30 mouse cellular contexts compared by ENCODE assay signal in the genomic region with DNA sequence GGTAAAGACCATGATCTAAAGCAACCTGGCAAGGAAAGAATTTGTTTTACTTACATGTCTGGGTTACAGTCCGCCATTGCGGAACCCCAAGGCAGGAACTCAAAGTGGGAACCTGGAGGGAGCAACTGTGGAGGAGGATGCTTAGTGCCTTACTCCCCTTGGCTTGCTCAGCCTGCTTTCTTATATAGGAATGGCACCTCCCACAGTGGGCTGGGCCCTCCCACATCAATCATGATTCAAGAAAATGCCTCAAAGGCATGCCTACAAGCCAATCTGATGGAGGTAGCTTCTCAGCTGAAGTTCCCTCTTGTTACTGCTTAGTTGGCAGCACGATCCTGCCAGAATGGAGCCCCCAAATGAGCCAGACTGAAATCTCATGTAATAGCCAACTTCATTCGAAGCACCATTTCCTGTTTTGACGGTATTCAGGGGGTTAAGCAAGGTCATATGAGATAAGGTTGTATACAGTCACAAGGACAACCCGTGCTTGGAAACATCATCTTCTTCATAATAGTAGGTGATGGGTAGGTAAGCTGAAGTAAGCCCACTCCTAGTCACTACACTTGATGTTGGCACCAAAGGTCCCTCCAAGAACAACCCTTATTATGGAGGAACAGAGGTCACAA. TPM values are rescaled to one million over a fixed set of nuclear protein-coding genes. Genes with fewer than 3 reads are reported as not detected.
DNase-seq lines count a peak whose midpoint lies in the region; ATAC-seq and TF ChIP-seq lines count a peak whose summit lies in the region.
"Had no signal": no experiment of that assay in that cellular context is flagged by ENCODE, and none has a peak within 500 bp of the region (broad histone marks: within the 10 kb centered on the region; RNA-seq: fewer than 3 reads in every experiment).

No protein-coding gene starts in this region.

- ATAC-seq in granulocyte monocyte progenitor cell, adult 5-6 weeks (replicated peaks; ENCODE audit: poor library complexity, severe bottlenecking) = 0 out of 2 replicates have a peak, but pooled peaks have one; percentile 14
- 0 out of 2 replicates have a peak, but pooled peaks have one; percentile 18 for ATAC-seq in megakaryocyte, adult 5-6 weeks (ENCODE audit: poor library complexity, severe bottlenecking)
- ATAC-seq: forebrain, embryonic 13.5 days; forebrain, embryonic 16.5 days; intestine, embryonic 16.5 days had no signal

- TF ChIP-seq RAD21 in MEL (IDR thresholded peaks at IDR 0.05; ENCODE audit: low read depth, low read length) = no peak

- no peak for TF ChIP-seq CTCF in MEL (IDR thresholded peaks at IDR 0.05 in 2 of 3, conservative IDR thresholded peaks at IDR 0.05 in 1 of 3; ENCODE audit: control insufficient read depth in 1 of 3, insufficient read depth in 1 of 3, low read depth in 2 of 3, low read length in 3 of 3, poor library complexity in 1 of 3, severe bottlenecking in 1 of 3)

- H3K27ac ChIP-seq in MEL (ENCODE audit: control insufficient read depth, low read depth, low read length) = no peak overlapping the region
- H3K27ac ChIP-seq: embryonic facial prominence, embryonic 10.5 days; embryonic facial prominence, embryonic 13.5 days; forebrain, embryonic 10.5 days; forebrain, embryonic 13.5 days; heart, embryonic 13.5 days; hindbrain, embryonic 12.5 days; hindbrain, embryonic 15.5 days had no signal

- H3K79me2 ChIP-seq in MEL (ENCODE audit: control insufficient read depth, insufficient read depth, low read length, poor library complexity) = no peaks in the 10 kb centered on the region

- no peaks in the 10 kb centered on the region for H3K27me3 ChIP-seq in MEL (ENCODE audit: control insufficient read depth in 1 of 2, insufficient read depth in 2 of 2, low read length in 2 of 2)
- H3K27me3 ChIP-seq: embryonic facial prominence, embryonic 13.5 days; forebrain, embryonic 13.5 days; heart, embryonic 13.5 days; hindbrain, embryonic 15.5 days had no signal

- peak overlapping the region in 1 of 2 experiments; percentile 29; a peak in 1 of 4 replicates for H3K4me3 ChIP-seq in MEL (ENCODE audit: control insufficient read depth in 1 of 2, insufficient read depth in 1 of 2, low read depth in 2 of 2, low read length in 2 of 2)
- H3K4me3 ChIP-seq: embryonic facial prominence, embryonic 10.5 days; embryonic facial prominence, embryonic 13.5 days; forebrain, embryonic 10.5 days; forebrain, embryonic 13.5 days; heart, embryonic 13.5 days; hindbrain, embryonic 12.5 days; hindbrain, embryonic 15.5 days had no signal

- H3K4me1 ChIP-seq in MEL (ENCODE audit: control insufficient read depth in 1 of 2, insufficient read depth in 2 of 2, low read length in 2 of 2) = peaks cover 14 to 19% of the 10 kb centered on the region in 2 experiments
- H3K4me1 ChIP-seq: embryonic facial prominence, embryonic 10.5 days; embryonic facial prominence, embryonic 13.5 days; forebrain, embryonic 10.5 days; forebrain, embryonic 13.5 days; heart, embryonic 13.5 days; hindbrain, embryonic 12.5 days; hindbrain, embryonic 15.5 days had no signal

- TF ChIP-seq EP300 in MEL (IDR thresholded peaks at IDR 0.05; ENCODE audit: low read depth in 1 of 2, low read length in 2 of 2) = no peak

- peak; percentile 43 for DNase-seq in CD4-positive, CD25-positive, alpha-beta regulatory T cell, adult 2 months (ENCODE audit: low read depth, low spot score)
- peak; percentile 60 for DNase-seq in MEL (ENCODE audit: low read depth, low spot score)
- DNase-seq in heart, adult 9 months (ENCODE audit: low spot score in 2 of 2) = no peak
- DNase-seq in urinary bladder, adult 18-20 months (ENCODE audit: low spot score in 2 of 2) = no peak
- DNase-seq in cerebellum, postnatal 36 days = no peak
- DNase-seq in right cerebral cortex, adult 2 months (ENCODE audit: low spot score in 2 of 2) = no peak
- DNase-seq: adrenal gland, postnatal 10 days; adrenal gland, postnatal 36 days; B cell, adult 2 months; cerebellum, adult 18-20 months; cerebellum, adult 9-10 months; cerebellum, postnatal 14 days; embryo, embryonic 11 days; gastrocnemius, postnatal 10 days; gastrocnemius, postnatal 36 days; heart, adult 11 months; heart, postnatal 14 days; heart, postnatal 4 days; kidney, adult 18-20 months had no signal

- H3K36me3 ChIP-seq in MEL (ENCODE audit: control insufficient read depth in 1 of 2, insufficient read depth in 2 of 2, low read length in 2 of 2) = peaks cover 0 to 12% of the 10 kb centered on the region in 2 experiments; a peak in 2 of 4 replicates
- H3K36me3 ChIP-seq: embryonic facial prominence, embryonic 10.5 days; embryonic facial prominence, embryonic 13.5 days; forebrain, embryonic 10.5 days; heart, embryonic 13.5 days; hindbrain, embryonic 12.5 days; hindbrain, embryonic 15.5 days had no signal

- H3K9ac ChIP-seq in MEL (ENCODE audit: control insufficient read depth, low read depth, low read length, poor library complexity, severe bottlenecking) = no peak overlapping the region
- H3K9ac ChIP-seq: embryonic facial prominence, embryonic 13.5 days; forebrain, embryonic 13.5 days; heart, embryonic 13.5 days; hindbrain, embryonic 12.5 days; hindbrain, embryonic 15.5 days had no signal

- H3K9me3 ChIP-seq in MEL (replicated peaks; ENCODE audit: insufficient read depth, low read length) = no peaks in the 10 kb centered on the region
- H3K9me3 ChIP-seq: embryonic facial prominence, embryonic 13.5 days; forebrain, embryonic 10.5 days; forebrain, embryonic 13.5 days; heart, embryonic 13.5 days; hindbrain, embryonic 12.5 days; hindbrain, embryonic 15.5 days had no signal

- no peak for TF ChIP-seq POLR2A in MEL (IDR thresholded peaks at IDR 0.05; ENCODE audit: control insufficient read depth in 1 of 2, insufficient read depth in 1 of 2, low read depth in 1 of 2, low read length in 2 of 2, poor library complexity in 1 of 2)

TF ChIP-seq in MEL, 35 proteins besides CTCF, POLR2A, EP300 and RAD21:
- TF ChIP-seq MAX (IDR thresholded peaks at IDR 0.05; ENCODE audit: low read length) (peak; percentile 35; the same call in 1 of the 2 replicates), GATA1 (IDR thresholded peaks at IDR 0.05; ENCODE audit: low read depth, low read length) (peak; percentile 46; the same call in 1 of the 2 replicates), MEF2A (IDR thresholded peaks at IDR 0.05; ENCODE audit: extremely low read depth, insufficient replicate concordance, low read depth, low read length, poor library complexity, severe bottlenecking) (no peak), BHLHE40 (IDR thresholded peaks at IDR 0.05; ENCODE audit: borderline replicate concordance, low read depth, low read length) (0 out of 2 replicates have a peak, but pooled peaks have one; percentile 10), MAFK (IDR thresholded peaks at IDR 0.05; ENCODE audit: borderline replicate concordance, low read depth, low read length) (no peak), UBTF (IDR thresholded peaks at IDR 0.05; ENCODE audit: borderline replicate concordance, insufficient read depth, low read depth, low read length) (no peak), ETS1 (IDR thresholded peaks at IDR 0.05; ENCODE audit: low read depth, low read length) (peak; percentile 50), USF1 (IDR thresholded peaks at IDR 0.05; ENCODE audit: low read depth, low read length) (no peak), GABPA (IDR thresholded peaks at IDR 0.05; ENCODE audit: low read depth, low read length) (no peak)

RNA-seq across cellular contexts. Expression of gene Prmt9, which starts 5.9 kb away (rescaled TPM):
- total RNA-seq in MEL (2012; rRNA removed) = 17.4 and 18.6 TPM in 2 replicates
- 10 to 100 TPM; 16.0 to 54.2 TPM for polyA plus RNA-seq in MEL (2012; ENCODE audit: insufficient read depth in 1 of 2, insufficient read length in 2 of 2, low read depth in 1 of 2, low replicate concordance in 2 of 2, missing spikeins in 1 of 2)
- total RNA-seq in granulocyte monocyte progenitor cell, adult 5-6 weeks (2014; fragmentation: Nextera tagmentation) = 14.7 and 22.3 TPM in 2 replicates
- total RNA-seq in granulocyte monocyte progenitor cell, adult 5-6 weeks (2017) = 23.1 TPM in 2 replicates
- total RNA-seq in megakaryocyte, adult 5-6 weeks (2015) = 12.1 and 14.6 TPM in 2 replicates
- 18.6 and 20.2 TPM in 2 replicates for total RNA-seq in megakaryocyte, adult 5-6 weeks (2017)

RNA-seq across cellular contexts. Expression of gene Arhgap10, which starts 25.5 kb away (rescaled TPM):
- total RNA-seq in MEL (2012; rRNA removed) = 11.8 and 13.1 TPM in 2 replicates
- polyA plus RNA-seq in MEL (2012; ENCODE audit: insufficient read depth in 1 of 2, insufficient read length in 2 of 2, low read depth in 1 of 2, low replicate concordance in 2 of 2, missing spikeins in 1 of 2) = 10 to 100 TPM in 1 of 2 experiments, not detected in 1; 22.8 TPM
- total RNA-seq in granulocyte monocyte progenitor cell, adult 5-6 weeks (2014; fragmentation: Nextera tagmentation) = 3.5 and 6.4 TPM in 2 replicates
- total RNA-seq in granulocyte monocyte progenitor cell, adult 5-6 weeks (2017) = 12.2 and 21.8 TPM in 2 replicates
- total RNA-seq in megakaryocyte, adult 5-6 weeks (2015) = 3.9 and 5.2 TPM in 2 replicates
- 7.7 and 11.7 TPM in 2 replicates for total RNA-seq in megakaryocyte, adult 5-6 weeks (2017)

Comparison
In these comparisons a context has a peak if more than half of its experiments do, and no peak if none do; other contexts are left out.
1. DNase-seq: peak in CD4-positive, CD25-positive, alpha-beta regulatory T cell, adult 2 months (single experiment) and MEL (single experiment); none in heart, adult 9 months (0 of 2), urinary bladder, adult 18-20 months (0 of 2), cerebellum, postnatal 36 days (0 of 2) and right cerebral cortex, adult 2 months (0 of 2).